Mouse (Mus musculus) Patski (cell line): ENCODE data around the gene Rap1gap2. TPM values are rescaled to one million over a fixed set of nuclear protein-coding genes. Genes with fewer than 3 reads are reported as not detected.

Source experiments
- ATAC-seq: fragments of 100-300 bp; one replicate; pipeline ENCODE4 v1.8.0; 2021
- CTCF ChIA-PET: fragments of 350-600 bp; sonication (Branson Sonifier 250); formaldehyde crosslinking; loops from one replicate; lab custom pipeline; 2022; ENCODE audit warnings: inconsistent platforms; lab: Charles Lee
- POLR2A ChIA-PET: fragments of 350-600 bp; sonication (Branson Sonifier 250); formaldehyde crosslinking; loops from one replicate; lab custom pipeline; 2022; ENCODE audit warnings: antibody characterized with exemption, inconsistent platforms; lab: Charles Lee
- DNase-seq: peaks from one replicate; pipeline ENCODE4 v3.0.0-alpha.2; 2011; ENCODE audit warnings: low read depth, low spot score
- H3K27me3 ChIP-seq: fragments of 371-371 bp; one replicate; pipeline ENCODE4 v1.5.1; 2021
- CTCF ChIP-seq: fragments of 100-300 bp; IDR thresholded peaks from one replicate; pipeline ENCODE4 v1.5.1; 2021
- in situ Hi-C: fragments of 300-500 bp; cut with MboI; formaldehyde crosslinking; loops from 3 replicates; pipeline ENCODE4 v1.11.1; 2018; ENCODE audit warnings: low pct_unique_long_range_greater_than_20kb, mixed read lengths
- polyA plus RNA-seq: library from polyadenylated mRNA; unstranded; gene quantifications from one replicate; pipeline ENCODE4 v1.2.3, GENCODE M21; 2021

The Rap1gap2 gene
- polyA plus RNA-seq, 1 experiment from 2014 or later: 21.1 TPM

GRCm38 (mm10) chr11:74546933-74547694, 63.6 kb downstream of the Rap1gap2 start:
- H3K27me3 ChIP-seq: no peaks in the 10 kb centered on the region
- DNase-seq: no peak
- POLR2A ChIA-PET: interaction anchor here (0.6 to 1.1 kb wide), 4 partner anchors 11 to 171 kb away, joined by 3 to 9 read pairs (median 4); no protein-coding TSS in a partner anchor
- ATAC-seq: peak; percentile 44
- CTCF ChIA-PET: interaction anchor here (0.8 to 3.7 kb wide), 23 partner anchors 8 to 175 kb away, joined by 3 to 68 read pairs (median 4); no protein-coding TSS in a partner anchor
- TF ChIP-seq CTCF: peak; percentile 85
- in situ Hi-C loops: loop anchor here (25.0 kb wide), 3 partner anchors 485 to 885 kb away; partner anchors contain the start of genes Olfr139, Olfr398, Olfr399 and Zfp616

- ChIA-PET POLR2A (interaction anchor here (0.6 to 0.8 kb wide), 2 partner anchors 43 to 170 kb away, joined by 3 read pairs; no protein-coding TSS in a partner anchor), CTCF (interaction anchor here (0.6 to 3.7 kb wide), 22 partner anchors 9 to 174 kb away, joined by 3 to 68 read pairs (median 4); no protein-coding TSS in a partner anchor)
- ATAC-seq (peak; percentile 77), DNase-seq (no peak)
- in situ Hi-C loops: loop anchor here (25.0 kb wide), 3 partner anchors 484 to 884 kb away; partner anchors contain the start of genes Olfr139, Olfr398, Olfr399 and Zfp616
- peak; percentile 76 for TF ChIP-seq CTCF
- no peaks in the 10 kb centered on the region for H3K27me3 ChIP-seq
These were observed 64.5 kb downstream of the Rap1gap2 start for GRCm38 (mm10) chr11:74546165-74546564.

GRCm38 (mm10) chr11:74545560-74545959, 65.2 kb downstream of the Rap1gap2 start:
- in situ Hi-C loops: loop anchor here (25.0 kb wide), 3 partner anchors 483 to 883 kb away; partner anchors contain the start of genes Olfr139, Olfr398, Olfr399 and Zfp616
- POLR2A ChIA-PET: no interaction called here
- CTCF ChIA-PET: interaction anchor here (0.6 to 3.7 kb wide), 11 partner anchors 12 to 174 kb away, joined by 3 to 68 read pairs (median 7); no protein-coding TSS in a partner anchor
- H3K27me3 ChIP-seq: no peaks in the 10 kb centered on the region
- DNase-seq (no peak), ATAC-seq (no peak)
- no peak for TF ChIP-seq CTCF

GRCm38 (mm10) chr11:74537352-74537751, 73.4 kb downstream of the Rap1gap2 start:
- in situ Hi-C loops: loop anchor here (25.0 kb wide), 3 partner anchors 475 to 875 kb away; partner anchors contain the start of genes Olfr139, Olfr398, Olfr399 and Zfp616
- DNase-seq: no peak
- ATAC-seq: no peak
- POLR2A ChIA-PET: no interaction called here
- CTCF ChIA-PET: interaction anchor here (1.8 to 10.5 kb wide), 2 partner anchors 9 to 160 kb away, joined by 5 to 68 read pairs; no protein-coding TSS in a partner anchor
- TF ChIP-seq CTCF: no peak
- no peaks in the 10 kb centered on the region for H3K27me3 ChIP-seq

- ChIA-PET POLR2A (interaction anchor here (0.6 kb wide), 1 partner anchor 122 kb away, joined by 3 read pairs; no protein-coding TSS in a partner anchor), CTCF (interaction anchor here (1.8 to 10.5 kb wide), 2 partner anchors 10 to 159 kb away, joined by 5 to 68 read pairs; no protein-coding TSS in a partner anchor)
- ATAC-seq (no peak), DNase-seq (no peak)
- no peaks in the 10 kb centered on the region for H3K27me3 ChIP-seq
- no peak for TF ChIP-seq CTCF
- in situ Hi-C loops: loop anchor here (25.0 kb wide), 3 partner anchors 474 to 874 kb away; partner anchors contain the start of genes Olfr139, Olfr398, Olfr399 and Zfp616
These were observed 74.4 kb downstream of the Rap1gap2 start for GRCm38 (mm10) chr11:74536140-74536842.

GRCm38 (mm10) chr11:74534380-74534779, 76.3 kb downstream of the Rap1gap2 start:
- TF ChIP-seq CTCF: no peak
- CTCF ChIA-PET: interaction anchor here (10.5 kb wide), 1 partner anchor 12 kb away, joined by 68 read pairs; no protein-coding TSS in a partner anchor
- ATAC-seq: no peak
- POLR2A ChIA-PET: no interaction called here
- in situ Hi-C loops: loop anchor here (25.0 kb wide), 3 partner anchors 472 to 872 kb away; partner anchors contain the start of genes Olfr139, Olfr398, Olfr399 and Zfp616
- H3K27me3 ChIP-seq: no peaks in the 10 kb centered on the region
- no peak for DNase-seq

GRCm38 (mm10) chr11:74533050-74533449, 77.7 kb downstream of the Rap1gap2 start:
- no peak for DNase-seq
- ATAC-seq: no peak
- in situ Hi-C loops: loop anchor here (25.0 kb wide), 3 partner anchors 471 to 871 kb away; partner anchors contain the start of genes Olfr139, Olfr398, Olfr399 and Zfp616
- no peaks in the 10 kb centered on the region for H3K27me3 ChIP-seq
- POLR2A ChIA-PET: no interaction called here
- CTCF ChIA-PET: interaction anchor here (1.5 to 10.5 kb wide), 2 partner anchors 14 to 17 kb away, joined by 4 to 68 read pairs; no protein-coding TSS in a partner anchor
- no peak for TF ChIP-seq CTCF

GRCm38 (mm10) chr11:74532401-74532800, 78.3 kb downstream of the Rap1gap2 start:
- DNase-seq (no peak), ATAC-seq (no peak)
- H3K27me3 ChIP-seq: no peaks in the 10 kb centered on the region
- no peak for TF ChIP-seq CTCF
- in situ Hi-C loops: loop anchor here (25.0 kb wide), 3 partner anchors 470 to 870 kb away; partner anchors contain the start of genes Olfr139, Olfr398, Olfr399 and Zfp616
- ChIA-PET POLR2A (interaction anchor here (0.6 kb wide), 1 partner anchor 1348 kb away, joined by 3 read pairs; no protein-coding TSS in a partner anchor), CTCF (interaction anchor here (1.5 to 10.5 kb wide), 2 partner anchors 14 to 18 kb away, joined by 4 to 68 read pairs; no protein-coding TSS in a partner anchor)

- ATAC-seq: no peak
- no peak for TF ChIP-seq CTCF
- in situ Hi-C loops: loop anchor here (25.0 kb wide), 3 partner anchors 469 to 869 kb away; partner anchors contain the start of genes Olfr139, Olfr398, Olfr399 and Zfp616
- no peaks in the 10 kb centered on the region for H3K27me3 ChIP-seq
- no peak for DNase-seq
- ChIA-PET CTCF (interaction anchor here (1.0 to 10.5 kb wide), 5 partner anchors 15 to 155 kb away, joined by 3 to 68 read pairs (median 4); no protein-coding TSS in a partner anchor), POLR2A (no interaction called here)
These were observed 79.0 kb downstream of the Rap1gap2 start for GRCm38 (mm10) chr11:74531725-74532124.
